Mouse (Mus musculus) lung, postnatal 0 days (tissue): ENCODE data around the gene Orc2. TPM values are rescaled to one million over a fixed set of nuclear protein-coding genes. Genes with fewer than 3 reads are reported as not detected.

Experiments used
- ATAC-seq: fragments of 200-750 bp; cut with Nextera tagmentation; 2 replicates; pipeline ENCODE4 v1.8.0; 2017; ENCODE audit warnings: moderate library complexity
- DNase-seq: peaks from one replicate; pipeline ENCODE4 v3.0.0-alpha.2; 2016; ENCODE audit warnings: low spot score
- H3K27ac ChIP-seq: fragments of 300-500 bp; sonication (generic); 2 replicates; pipeline ENCODE4 v1.5.1; 2014; ENCODE audit warnings: antibody characterized with exemption, mild to moderate bottlenecking, low read length, mixed read lengths
- H3K27me3 ChIP-seq: fragments of 300-500 bp; sonication (generic); replicated peaks from 2 replicates; pipeline ENCODE4 v1.6.1; 2014; ENCODE audit warnings: low read length, mixed read lengths; ENCODE audit not compliant: insufficient read depth
- H3K36me3 ChIP-seq: fragments of 300-500 bp; sonication (generic); 2 replicates; pipeline ENCODE4 v1.6.1; 2014; ENCODE audit warnings: low read length, mixed read lengths; ENCODE audit not compliant: insufficient read depth
- H3K4me1 ChIP-seq: fragments of 300-500 bp; sonication (generic); 2 replicates; pipeline ENCODE4 v1.6.1; 2014; ENCODE audit warnings: antibody characterized with exemption, low read depth, low read length, mixed read lengths; ENCODE audit not compliant: insufficient read depth
- H3K4me2 ChIP-seq: fragments of 300-500 bp; sonication (generic); replicated peaks from 2 replicates; pipeline ENCODE4 v1.6.1; 2014; ENCODE audit warnings: low read depth, mild to moderate bottlenecking, low read length, moderate library complexity, mixed read lengths
- H3K4me3 ChIP-seq: fragments of 300-500 bp; sonication (generic); 2 replicates; pipeline ENCODE4 v1.5.1; 2014; ENCODE audit warnings: low read depth, low read length
- H3K9ac ChIP-seq: fragments of 300-500 bp; sonication (generic); replicated peaks from 2 replicates; pipeline ENCODE4 v1.6.1; 2014; ENCODE audit warnings: low read depth, mild to moderate bottlenecking
- H3K9me3 ChIP-seq: fragments of 300-500 bp; sonication (generic); 2 replicates; pipeline ENCODE4 v1.6.1; 2016; ENCODE audit warnings: low read length, mixed read lengths
- CTCF ChIP-seq: IDR thresholded peaks from 2 replicates; pipeline ENCODE4 v1.5.1; 2016; ENCODE audit warnings: antibody characterized with exemption, mild to moderate bottlenecking
- EP300 ChIP-seq: IDR thresholded peaks from 2 replicates; pipeline ENCODE4 v1.6.1; 2016; ENCODE audit warnings: antibody characterized with exemption, mild to moderate bottlenecking, control low read depth
- WGBS: fragments of 180-500 bp; shearing (Covaris S2); extraction: QIAGEN DNeasy Blood & Tissue Kit; methylation state at CpG from one replicate; pipeline ENCODE4 v1.1.7; 2014; 5-methylcytosine and 5-hydroxymethylcytosine counted together
- polyA plus RNA-seq: library from polyadenylated mRNA; unstranded; fragments of >200 nt; fragmentation: Nextera tagmentation; extraction: Ambion mirVana; gene quantifications from 2 replicates; pipeline ENCODE4 v1.2.1, GENCODE M21; 2015

The Orc2 gene
- polyA plus RNA-seq, 1 experiment from 2014 or later, result 12.4 TPM

GRCm38 (mm10) chr1:58445143-58445722, 59.7 kb downstream of the Orc2 start, which contains the start of the genes Nif3l1 and Ppil3:
TSS of gene Nif3l1 (plus strand) at chr1:58445151.
TSS of gene Ppil3 (minus strand) at chr1:58445486.
- WGBS, result under 1% methylated on average over 33 of the region's 33 CpGs
- Histone ChIP-seq H3K4me1 (no peaks in the 10 kb centered on the region), H3K27ac (peak within 1 kb of the TSS; percentile 96), H3K9ac (peak within 1 kb of the TSS; percentile 74), H3K4me2 (peak within 1 kb of the TSS; percentile 81), H3K9me3 (no peaks in the 10 kb centered on the region), H3K36me3 (no peaks in the 10 kb centered on the region; the same call in none of the 2 replicates), H3K27me3 (no peaks in the 10 kb centered on the region), H3K4me3 (peak within 1 kb of the TSS; percentile 70)
- peak; percentile 59 for TF ChIP-seq CTCF
- no peak for TF ChIP-seq EP300
- ATAC-seq, result peak; percentile 97
- DNase-seq, result peak; percentile 97

- Histone ChIP-seq H3K27ac (peak overlapping the region; percentile 96), H3K9ac (peak overlapping the region; percentile 74), H3K4me3 (peak overlapping the region; percentile 70), H3K4me1 (no peaks in the 10 kb centered on the region), H3K4me2 (peak overlapping the region; percentile 81), H3K36me3 (no peaks in the 10 kb centered on the region; the same call in none of the 2 replicates), H3K27me3 (no peaks in the 10 kb centered on the region), H3K9me3 (no peaks in the 10 kb centered on the region)
- DNase-seq (no peak), ATAC-seq (no peak)
- TF ChIP-seq EP300, result no peak
- TF ChIP-seq CTCF, result no peak
- 6% methylated on average over 10 of the region's 10 CpGs for WGBS
These were observed 60.2 kb downstream of the Orc2 start for GRCm38 (mm10) chr1:58444691-58445090.

- Histone ChIP-seq H3K4me2 (no peak overlapping the region), H3K4me1 (no peaks in the 10 kb centered on the region), H3K36me3 (peaks cover 15% of the 10 kb centered on the region), H3K4me3 (no peak overlapping the region), H3K9ac (no peak overlapping the region), H3K27ac (no peak overlapping the region), H3K27me3 (no peaks in the 10 kb centered on the region), H3K9me3 (no peaks in the 10 kb centered on the region)
- no peak for DNase-seq
- TF ChIP-seq EP300 (no peak), CTCF (no peak)
- no peak for ATAC-seq
- WGBS, result 84% methylated on average over 3 of the region's 3 CpGs
These were observed 80.4 kb downstream of the Orc2 start for GRCm38 (mm10) chr1:58424551-58424950.

GRCm38 (mm10) chr1:58423371-58424248, 81.3 kb downstream of the Orc2 start, which contains the start of gene Clk1:
TSS of gene Clk1 (minus strand) at chr1:58424066.
- H3K27ac ChIP-seq, result peak within 1 kb of the TSS; percentile 100
- H3K36me3 ChIP-seq, result peaks cover 19% of the 10 kb centered on the region
- H3K9me3 ChIP-seq, result no peaks in the 10 kb centered on the region
- DNase-seq, result peak; percentile 96
- no peak for TF ChIP-seq CTCF
- TF ChIP-seq EP300, result no peak
- H3K27me3 ChIP-seq, result no peaks in the 10 kb centered on the region
- ATAC-seq, result peak; percentile 95
- H3K4me1 ChIP-seq, result no peaks in the 10 kb centered on the region
- peak within 1 kb of the TSS; percentile 100 for H3K9ac ChIP-seq
- H3K4me3 ChIP-seq, result peak within 1 kb of the TSS; percentile 100
- peak within 1 kb of the TSS; percentile 67 for H3K4me2 ChIP-seq
- under 1% methylated on average over 79 of the region's 79 CpGs for WGBS

- no peaks in the 10 kb centered on the region for H3K27me3 ChIP-seq
- peak overlapping the region; percentile 67 for H3K4me2 ChIP-seq
- H3K9me3 ChIP-seq, result no peaks in the 10 kb centered on the region
- WGBS, result 1% methylated on average over 13 of the region's 13 CpGs
- H3K36me3 ChIP-seq, result peaks cover 26% of the 10 kb centered on the region
- H3K27ac ChIP-seq, result peak overlapping the region; percentile 100
- TF ChIP-seq CTCF (no peak), EP300 (peak; percentile 87)
- DNase-seq, result peak; percentile 94
- peak overlapping the region; percentile 100 for H3K4me3 ChIP-seq
- H3K4me1 ChIP-seq, result no peaks in the 10 kb centered on the region
- H3K9ac ChIP-seq, result peak overlapping the region; percentile 100
- peak; percentile 79 for ATAC-seq
These were observed 82.0 kb downstream of the Orc2 start for GRCm38 (mm10) chr1:58422879-58423278.

- no peak for ATAC-seq
- Histone ChIP-seq H3K27ac (no peak overlapping the region), H3K4me2 (peak overlapping the region; percentile 67), H3K4me3 (peak overlapping the region; percentile 100), H3K27me3 (no peaks in the 10 kb centered on the region), H3K36me3 (peaks cover 39% of the 10 kb centered on the region), H3K4me1 (no peaks in the 10 kb centered on the region), H3K9ac (no peak overlapping the region), H3K9me3 (no peaks in the 10 kb centered on the region)
- TF ChIP-seq CTCF, result peak; percentile 32
- TF ChIP-seq EP300, result no peak
- peak; percentile 39 for DNase-seq
- 21% methylated on average over 7 of the region's 7 CpGs for WGBS
These were observed 83.9 kb downstream of the Orc2 start for GRCm38 (mm10) chr1:58420961-58421360.
